Mouse (Mus musculus) cerebellum, adult 9-11 months (tissue): ENCODE data around the gene Apoe.
"Not testable (repeated sequence)": the region's sequence is repeated elsewhere in the genome, so short reads cannot be mapped to it uniquely, and the experiment has no call there.

Experiments
- DNase-seq: peaks from one replicate; pipeline ENCODE4 v3.0.0; 2022

The Apoe gene

GRCm38 (mm10) chr7:19691434-19691833 lies 7.6 kb downstream of the Apoe start:
- DNase-seq = no peak

- DNase-seq = no peak
These were observed 8.1 kb downstream of the Apoe start for GRCm38 (mm10) chr7:19690845-19691244.

GRCm38 (mm10) chr7:19688611-19689010 lies 10.4 kb downstream of the Apoe start:
- no peak for DNase-seq

GRCm38 (mm10) chr7:19688101-19688500 lies 10.9 kb downstream of the Apoe start:
- no peak for DNase-seq

- not testable (repeated sequence) for DNase-seq
These were observed 11.9 kb downstream of the Apoe start for GRCm38 (mm10) chr7:19686927-19687583.

GRCm38 (mm10) chr7:19686521-19686920 lies 12.5 kb downstream of the Apoe start:
- no peak for DNase-seq

GRCm38 (mm10) chr7:19685374-19685773 lies 13.6 kb downstream of the Apoe start:
- no peak for DNase-seq

- no peak for DNase-seq
These were observed 15.2 kb downstream of the Apoe start for GRCm38 (mm10) chr7:19683771-19684201.

GRCm38 (mm10) chr7:19682979-19683378 lies 16.0 kb downstream of the Apoe start:
- DNase-seq = no peak

GRCm38 (mm10) chr7:19681202-19681694 lies 17.7 kb downstream of the Apoe start, which contains the start of the genes Gm44805 and Apoc4:
Gm44805 (minus strand) TSS chr7:19681423.
Apoc4 (minus strand) TSS chr7:19681479.
- no peak for DNase-seq

- no peak for DNase-seq
These were observed 18.3 kb downstream of the Apoe start for GRCm38 (mm10) chr7:19680702-19681101.

GRCm38 (mm10) chr7:19678901-19679300 lies 20.1 kb downstream of the Apoe start:
- DNase-seq = no peak

- DNase-seq = no peak
These were observed 21.1 kb downstream of the Apoe start, which contains the start of gene Apoc2 for GRCm38 (mm10) chr7:19677872-19678271. Apoc2 (minus strand) TSS chr7:19677941.

GRCm38 (mm10) chr7:19676662-19677061 lies 22.3 kb downstream of the Apoe start:
- no peak for DNase-seq

GRCm38 (mm10) chr7:19675824-19676223 lies 23.2 kb downstream of the Apoe start:
- no peak for DNase-seq

- no peak for DNase-seq
These were observed 25.8 kb downstream of the Apoe start for GRCm38 (mm10) chr7:19673083-19673699.

- no peak for DNase-seq
These were observed 27.5 kb downstream of the Apoe start for GRCm38 (mm10) chr7:19671511-19671910.

- DNase-seq = peak; percentile 93
These were observed 29.9 kb downstream of the Apoe start for GRCm38 (mm10) chr7:19668947-19669721.

- DNase-seq = no peak
These were observed 31.6 kb downstream of the Apoe start for GRCm38 (mm10) chr7:19667434-19667833.

GRCm38 (mm10) chr7:19666750-19667149 lies 32.2 kb downstream of the Apoe start:
- DNase-seq = peak; percentile 32

- peak; percentile 97 for DNase-seq
These were observed 33.8 kb downstream of the Apoe start, which contains the start of gene Clptm1 for GRCm38 (mm10) chr7:19664955-19665841. Clptm1 (minus strand) TSS chr7:19665033.

- no peak for DNase-seq
These were observed 34.5 kb downstream of the Apoe start for GRCm38 (mm10) chr7:19664455-19664954.
